Mouse (Mus musculus): ENCODE measurements at regions not wholly inside any gene's neighbourhood (a gene's known extent, or its start where the extent isn't known, plus 50 kb on each side); places are given as distances from the start of the nearest gene placed in this dataset.
"Not testable (repeated sequence)": the region's sequence is repeated elsewhere in the genome, so short reads cannot be mapped to it uniquely, and the experiment has no call there.

DNA sequence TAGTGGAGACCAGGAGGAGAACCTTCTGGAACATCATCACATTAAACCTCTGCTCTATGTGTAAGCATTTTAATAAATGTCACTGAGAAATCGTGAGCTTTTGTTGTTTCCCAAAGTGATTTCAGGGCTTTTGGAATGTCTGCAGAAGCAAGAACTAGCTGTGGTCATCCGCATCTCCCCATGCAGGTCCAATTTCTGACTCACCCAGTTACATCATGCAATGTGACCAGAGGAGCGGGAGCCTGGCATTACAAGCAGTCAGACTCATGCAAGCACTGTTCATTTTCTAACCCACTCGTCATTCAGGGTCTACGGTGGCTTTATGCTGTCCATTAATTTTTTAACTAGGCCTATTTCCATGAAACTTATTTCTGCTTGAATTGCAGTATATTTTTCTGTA is 151.2 kb upstream of the Supt20 start:
- DNase-seq (ENCODE audit: low read depth, low spot score), result no peak

- DNase-seq (ENCODE audit: low read depth, low spot score), result no peak
Observed at GRCm38 (mm10) chr3:54545393-54545792, 147.2 kb upstream of the Supt20 start.

GRCm38 (mm10) chr3:54551908-54552307 is 140.7 kb upstream of the Supt20 start:
- DNase-seq (ENCODE audit: low read depth, low spot score), result no peak

DNA sequence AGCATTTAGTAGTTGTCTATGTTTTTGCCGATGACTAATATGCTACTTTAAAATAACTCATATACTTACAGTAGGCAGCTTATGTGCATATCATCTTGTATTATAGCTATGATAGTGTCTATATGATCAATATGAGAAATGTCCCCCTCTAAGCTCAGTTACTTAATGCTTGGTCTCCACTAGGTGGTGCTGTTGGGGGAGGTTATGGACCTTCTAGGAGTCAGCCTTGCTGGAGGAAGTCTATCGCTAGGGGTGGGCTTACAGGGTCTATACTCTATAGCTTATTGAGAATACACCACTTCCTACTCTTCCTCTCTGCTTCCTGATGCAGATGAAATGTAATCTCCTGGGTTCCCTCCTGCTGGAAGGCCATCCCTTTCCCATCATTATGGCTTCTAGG is 136.7 kb upstream of the Supt20 start:
- DNase-seq (ENCODE audit: low read depth, low spot score), result no peak

- no peak for DNase-seq (ENCODE audit: low read depth, low spot score)
Observed at GRCm38 (mm10) chr3:54559053-54559452, 133.6 kb upstream of the Supt20 start.

- DNase-seq (ENCODE audit: low read depth, low spot score), result no peak
Observed at GRCm38 (mm10) chr3:54559527-54559926, 133.1 kb upstream of the Supt20 start.

GRCm38 (mm10) chr3:54560056-54560922 is 132.3 kb upstream of the Supt20 start:
- no peak for DNase-seq (ENCODE audit: low read depth, low spot score)

- no peak for DNase-seq (ENCODE audit: low read depth, low spot score)
Observed at GRCm38 (mm10) chr3:54567329-54567728, 125.3 kb upstream of the Supt20 start.

DNA sequence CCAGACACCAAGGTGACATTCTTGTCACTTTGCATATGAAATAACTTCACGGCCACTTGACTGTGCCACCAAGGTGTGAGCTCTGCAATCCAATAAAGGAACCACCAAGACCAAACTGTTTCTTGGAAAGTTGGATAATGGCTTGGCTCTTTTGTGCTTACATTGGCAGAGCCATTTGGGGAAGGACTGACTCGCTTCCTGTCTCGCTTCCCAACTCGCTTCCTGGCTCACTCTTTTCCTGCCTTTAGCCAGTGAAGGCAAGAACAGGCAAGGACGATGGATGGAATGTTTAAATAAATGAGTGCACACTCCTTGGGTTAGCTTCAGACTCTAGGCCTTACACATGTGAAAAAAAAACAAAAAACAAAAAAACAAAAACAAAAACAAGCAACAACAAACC is 124.5 kb upstream of the Supt20 start:
- no peak for DNase-seq (ENCODE audit: low read depth, low spot score)

DNA sequence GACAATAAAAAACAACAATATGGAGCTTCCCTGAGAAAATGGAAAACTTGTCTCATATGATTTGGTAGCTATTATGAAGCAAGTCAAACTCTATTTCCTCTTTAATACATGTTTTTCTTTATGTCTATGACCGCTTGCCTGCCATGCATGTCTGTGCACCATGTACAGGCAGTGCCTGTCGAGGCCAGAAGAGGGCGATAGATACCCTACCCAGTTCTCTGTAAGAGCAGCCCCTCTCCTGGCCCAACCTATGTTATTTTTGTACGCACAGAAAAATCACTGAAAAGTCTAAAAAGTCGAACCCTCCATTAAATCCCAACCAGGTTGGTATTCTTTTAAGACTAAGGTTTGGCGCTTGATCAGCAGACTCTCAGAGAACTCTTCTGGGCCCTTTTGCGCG is 122.1 kb upstream of the Supt20 start:
- DNase-seq (ENCODE audit: low read depth, low spot score), result no peak

GRCm38 (mm10) chr3:54577851-54578250 is 114.8 kb upstream of the Supt20 start:
- no peak for DNase-seq (ENCODE audit: low read depth, low spot score)

- DNase-seq (ENCODE audit: low read depth, low spot score), result no peak
Observed at GRCm38 (mm10) chr3:54579425-54579824, 113.2 kb upstream of the Supt20 start.

- no peak for DNase-seq (ENCODE audit: low read depth, low spot score)
Observed at GRCm38 (mm10) chr3:54580339-54580738, 112.3 kb upstream of the Supt20 start.

- not testable (repeated sequence) for DNase-seq (ENCODE audit: low read depth, low spot score)
Observed at GRCm38 (mm10) chr3:54585781-54586180, 106.8 kb upstream of the Supt20 start.

GRCm38 (mm10) chr3:54587127-54587995 is 105.2 kb upstream of the Supt20 start:
- peak; percentile 73 for DNase-seq (ENCODE audit: low read depth, low spot score)

- no peak for DNase-seq (ENCODE audit: low read depth, low spot score)
Observed at GRCm38 (mm10) chr3:54588198-54588597, 104.4 kb upstream of the Supt20 start.

GRCm38 (mm10) chr3:54589976-54590375 is 102.6 kb upstream of the Supt20 start:
- peak; percentile 8 for DNase-seq (ENCODE audit: low read depth, low spot score)

- DNase-seq (ENCODE audit: low read depth, low spot score), result no peak
Observed at GRCm38 (mm10) chr3:54591160-54591559, 101.4 kb upstream of the Supt20 start.

DNA sequence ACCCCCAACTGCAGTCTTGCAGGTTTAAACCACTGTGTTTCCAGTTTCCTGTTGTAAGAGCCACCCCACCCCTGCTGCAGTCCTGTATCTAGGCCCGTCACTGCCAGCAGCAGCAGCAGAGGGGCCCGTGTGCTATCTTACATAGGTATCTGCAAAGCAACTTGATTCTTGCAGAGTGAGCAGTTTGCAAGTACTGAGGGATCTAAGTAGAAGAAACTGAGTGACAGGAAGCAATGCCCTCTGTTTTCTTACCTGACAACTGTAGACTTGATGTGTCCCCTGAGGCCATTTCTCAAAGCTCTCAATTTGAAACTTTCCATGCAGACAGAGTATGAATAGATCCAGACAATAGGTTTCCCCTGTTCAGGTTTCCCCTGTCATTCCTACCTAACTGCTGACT is 100.5 kb upstream of the Supt20 start:
- no peak for DNase-seq (ENCODE audit: low read depth, low spot score)

DNA sequence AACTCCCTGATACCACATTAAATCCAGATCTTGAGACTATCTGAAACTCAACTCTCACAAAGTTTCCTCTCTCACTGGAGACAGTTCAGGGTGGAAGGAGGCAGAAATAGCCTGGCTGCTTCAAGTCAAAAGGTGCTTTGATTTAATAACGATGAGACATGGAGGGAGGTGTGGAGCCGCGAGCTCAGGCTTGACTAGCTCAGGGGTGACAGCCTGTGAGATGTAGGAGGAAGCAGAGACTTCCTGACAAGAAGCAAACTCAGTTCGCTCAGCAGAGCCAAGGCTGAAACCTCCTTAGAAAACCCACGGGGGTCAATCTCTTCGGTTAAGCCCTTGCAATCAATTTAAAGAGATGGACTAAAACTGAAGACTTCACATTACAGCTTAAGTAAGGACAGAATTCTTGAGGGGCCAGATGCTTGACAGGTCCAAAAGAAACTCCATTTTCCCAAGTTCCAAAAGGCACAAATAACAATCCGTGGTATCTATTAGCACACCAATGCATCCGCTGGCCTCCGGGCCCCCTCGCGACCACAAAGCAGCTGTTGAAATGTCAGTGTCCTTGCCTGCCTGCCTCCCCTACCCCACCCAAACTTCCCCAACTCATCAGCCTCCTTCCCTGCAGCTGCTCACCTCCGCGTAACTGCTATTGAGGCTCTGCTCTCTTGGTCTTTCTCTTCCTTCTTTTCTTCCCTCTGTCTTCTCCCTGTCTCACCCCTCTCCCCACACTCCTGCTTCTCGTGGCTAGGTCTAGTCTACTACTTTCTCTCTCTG is 99.8 kb upstream of the Supt20 start:
- peak; percentile 5 for DNase-seq (ENCODE audit: low read depth, low spot score)

GRCm38 (mm10) chr3:54595193-54595592 is 97.4 kb upstream of the Supt20 start:
- DNase-seq (ENCODE audit: low read depth, low spot score), result no peak

Measured in brain, adult 2 months (tissue).